Mouse (Mus musculus) E14TG2a.4 (cell line): Measurements from ENCODE around the gene Slc6a5.

Source experiments
- H3K27me3 ChIP-seq: 2 replicates; pipeline ENCODE4 v1.6.1; 2014; ENCODE audit warnings: low read length, control low read depth; ENCODE audit not compliant: insufficient read depth
- H3K36me3 ChIP-seq: 2 replicates; pipeline ENCODE4 v1.6.1; 2014; ENCODE audit warnings: low read length, control low read depth; ENCODE audit not compliant: insufficient read depth
- H3K4me1 ChIP-seq: replicated peaks from 2 replicates; pipeline ENCODE4 v1.6.1; 2014; ENCODE audit warnings: low read depth, low read length, control low read depth
- H3K4me3 ChIP-seq: replicated peaks from 2 replicates; pipeline ENCODE4 v1.5.1; 2014; ENCODE audit warnings: mild to moderate bottlenecking, low read length
- H3K9me3 ChIP-seq: 2 replicates; pipeline ENCODE4 v1.6.1; 2014; ENCODE audit warnings: low read length, control low read depth
- CTCF ChIP-seq: conservative IDR thresholded peaks from 2 replicates; pipeline ENCODE4 v1.5.1; 2014; ENCODE audit warnings: low read length
- NANOG ChIP-seq: IDR thresholded peaks from 2 replicates; pipeline ENCODE4 v1.6.1; 2014; ENCODE audit warnings: borderline replicate concordance, low read length, mixed read lengths
- POU5F1 ChIP-seq: IDR thresholded peaks from 2 replicates; pipeline ENCODE4 v1.6.1; 2014; ENCODE audit warnings: low read length, borderline replicate concordance

The Slc6a5 gene

GRCm38 (mm10) chr7:49953546-49954181 is 43.7 kb downstream of the Slc6a5 start:
- Histone ChIP-seq H3K9me3 (no peaks in the 10 kb centered on the region), H3K27me3 (no peaks in the 10 kb centered on the region), H3K36me3 (no peaks in the 10 kb centered on the region), H3K4me3 (no peak overlapping the region), H3K4me1 (no peaks in the 10 kb centered on the region)
- TF ChIP-seq NANOG (no peak), POU5F1 (no peak), CTCF (peak; percentile 29)

GRCm38 (mm10) chr7:49954834-49955233 is 44.9 kb downstream of the Slc6a5 start:
- Histone ChIP-seq H3K36me3 (no peaks in the 10 kb centered on the region), H3K4me1 (no peaks in the 10 kb centered on the region), H3K4me3 (no peak overlapping the region), H3K9me3 (no peaks in the 10 kb centered on the region), H3K27me3 (no peaks in the 10 kb centered on the region)
- no peak for TF ChIP-seq POU5F1
- TF ChIP-seq CTCF, result no peak
- no peak for TF ChIP-seq NANOG

GRCm38 (mm10) chr7:49957142-49957541 is 47.2 kb downstream of the Slc6a5 start:
- Histone ChIP-seq H3K36me3 (no peaks in the 10 kb centered on the region), H3K27me3 (no peaks in the 10 kb centered on the region), H3K4me3 (no peak overlapping the region), H3K4me1 (no peaks in the 10 kb centered on the region), H3K9me3 (no peaks in the 10 kb centered on the region)
- no peak for TF ChIP-seq CTCF
- no peak for TF ChIP-seq NANOG
- no peak for TF ChIP-seq POU5F1

GRCm38 (mm10) chr7:49963764-49964163 is 53.8 kb downstream of the Slc6a5 start:
- no peaks in the 10 kb centered on the region for H3K27me3 ChIP-seq
- H3K4me1 ChIP-seq, result no peaks in the 10 kb centered on the region
- 0 out of 2 replicates have a peak, but pooled peaks cover 4% of the 10 kb centered on the region for H3K9me3 ChIP-seq
- no peak overlapping the region for H3K4me3 ChIP-seq
- no peaks in the 10 kb centered on the region for H3K36me3 ChIP-seq
- TF ChIP-seq CTCF, result no peak
- no peak for TF ChIP-seq POU5F1
- no peak for TF ChIP-seq NANOG

- peaks cover 27% of the 10 kb centered on the region for H3K27me3 ChIP-seq
- peaks cover 3% of the 10 kb centered on the region; the same call in 1 of the 2 replicates for H3K4me1 ChIP-seq
- no peaks in the 10 kb centered on the region for H3K36me3 ChIP-seq
- no peak overlapping the region for H3K4me3 ChIP-seq
- TF ChIP-seq POU5F1 (no peak), CTCF (no peak), NANOG (no peak)
- no peaks in the 10 kb centered on the region for H3K9me3 ChIP-seq
Observed at GRCm38 (mm10) chr7:49969516-49969915, 59.6 kb downstream of the Slc6a5 start.

GRCm38 (mm10) chr7:49974841-49975440 is 65.0 kb downstream of the Slc6a5 start, which contains the start of gene Nell1:
TSS of gene Nell1 (plus strand) at chr7:49974864.
- H3K36me3 ChIP-seq, result no peaks in the 10 kb centered on the region
- TF ChIP-seq CTCF, result no peak
- TF ChIP-seq POU5F1, result no peak
- TF ChIP-seq NANOG, result no peak

GRCm38 (mm10) chr7:49975441-49976121 is 65.6 kb downstream of the Slc6a5 start:
- no peak for TF ChIP-seq NANOG
- TF ChIP-seq CTCF, result no peak
- no peak for TF ChIP-seq POU5F1
- no peaks in the 10 kb centered on the region for H3K36me3 ChIP-seq
- peaks cover 83% of the 10 kb centered on the region for H3K27me3 ChIP-seq
- peaks cover 12% of the 10 kb centered on the region for H3K4me1 ChIP-seq
- peak overlapping the region; percentile 78 for H3K4me3 ChIP-seq
- no peaks in the 10 kb centered on the region for H3K9me3 ChIP-seq

More at GRCm38 (mm10) chr7:49974841-49975440, 65.0 kb downstream of the Slc6a5 start, which contains the start of gene Nell1:
- peaks cover 12% of the 10 kb centered on the region for H3K4me1 ChIP-seq
- no peaks in the 10 kb centered on the region for H3K9me3 ChIP-seq
- H3K27me3 ChIP-seq, result peaks cover 77% of the 10 kb centered on the region
- H3K4me3 ChIP-seq, result peak within 1 kb of the TSS; percentile 78

GRCm38 (mm10) chr7:49981511-49982227 is 71.7 kb downstream of the Slc6a5 start:
- Histone ChIP-seq H3K4me3 (no peak overlapping the region), H3K36me3 (no peaks in the 10 kb centered on the region), H3K9me3 (no peaks in the 10 kb centered on the region), H3K4me1 (peaks cover 51% of the 10 kb centered on the region), H3K27me3 (peaks cover 41% of the 10 kb centered on the region)
- TF ChIP-seq NANOG (peak; percentile 82; the same call in 1 of the 2 replicates), CTCF (peak; percentile 52), POU5F1 (no peak)
